Mouse (Mus musculus): ENCODE data around the gene Pitpnm2. TPM values are rescaled to one million over a fixed set of nuclear protein-coding genes. Genes with fewer than 3 reads are reported as not detected.
A peak's percentile ranks its signal among the peaks of the same experiment; 100 is the strongest.

The Pitpnm2 gene
- polyA plus RNA-seq, 1 experiment from 2014 or later = 3.4 TPM

- no peak for DNase-seq (ENCODE audit: low spot score)
- H3K4me2 ChIP-seq (ENCODE audit: low read depth, low read length) = no peak overlapping the region
- H3K4me1 ChIP-seq (ENCODE audit: control insufficient read depth, insufficient read depth, low read length) = peaks cover 2% of the 10 kb centered on the region
- no peak overlapping the region for H3K27ac ChIP-seq (replicated peaks; ENCODE audit: low read depth, low read length)
- no peaks in the 10 kb centered on the region for H3K9me3 ChIP-seq (replicated peaks; ENCODE audit: control insufficient read depth, low read length)
- no peaks in the 10 kb centered on the region for H3K36me3 ChIP-seq (replicated peaks; ENCODE audit: control insufficient read depth, insufficient read depth, low read depth, low read length)
- ATAC-seq (replicated peaks; ENCODE audit: insufficient number of reproducible peaks, low FRiP score, low TSS enrichment, low read depth) = no peak
- no peak overlapping the region for H3K4me3 ChIP-seq (ENCODE audit: low read depth, low read length)
- H3K27me3 ChIP-seq (ENCODE audit: control insufficient read depth, insufficient read depth, low read length) = no peaks in the 10 kb centered on the region
- no peak overlapping the region for H3K9ac ChIP-seq (replicated peaks; ENCODE audit: low read length)
- WGBS = 89% methylated on average over 7 of the region's 7 CpGs
Measured at GRCm38 (mm10) chr5:124192251-124192710, 57.3 kb downstream of the Pitpnm2 start.

GRCm38 (mm10) chr5:124190146-124190870 lies 59.3 kb downstream of the Pitpnm2 start:
- no peak overlapping the region for H3K27ac ChIP-seq (replicated peaks; ENCODE audit: low read depth, low read length)
- no peak overlapping the region for H3K9ac ChIP-seq (replicated peaks; ENCODE audit: low read length)
- H3K9me3 ChIP-seq (replicated peaks; ENCODE audit: control insufficient read depth, low read length) = no peaks in the 10 kb centered on the region
- no peaks in the 10 kb centered on the region for H3K27me3 ChIP-seq (ENCODE audit: control insufficient read depth, insufficient read depth, low read length)
- H3K36me3 ChIP-seq (replicated peaks; ENCODE audit: control insufficient read depth, insufficient read depth, low read depth, low read length) = no peaks in the 10 kb centered on the region
- DNase-seq (ENCODE audit: low spot score) = no peak
- H3K4me3 ChIP-seq (ENCODE audit: low read depth, low read length) = no peak overlapping the region
- no peak for ATAC-seq (replicated peaks; ENCODE audit: insufficient number of reproducible peaks, low FRiP score, low TSS enrichment, low read depth)
- H3K4me2 ChIP-seq (ENCODE audit: low read depth, low read length) = no peak overlapping the region
- peaks cover 7% of the 10 kb centered on the region for H3K4me1 ChIP-seq (ENCODE audit: control insufficient read depth, insufficient read depth, low read length)
- 92% methylated on average over 10 of the region's 10 CpGs for WGBS

GRCm38 (mm10) chr5:124189572-124189981 lies 60.0 kb downstream of the Pitpnm2 start:
- Histone ChIP-seq H3K36me3 (replicated peaks; ENCODE audit: control insufficient read depth, insufficient read depth, low read depth, low read length) (no peaks in the 10 kb centered on the region), H3K27me3 (ENCODE audit: control insufficient read depth, insufficient read depth, low read length) (no peaks in the 10 kb centered on the region), H3K4me2 (ENCODE audit: low read depth, low read length) (no peak overlapping the region), H3K4me3 (ENCODE audit: low read depth, low read length) (no peak overlapping the region), H3K27ac (replicated peaks; ENCODE audit: low read depth, low read length) (no peak overlapping the region), H3K4me1 (ENCODE audit: control insufficient read depth, insufficient read depth, low read length) (peaks cover 7% of the 10 kb centered on the region), H3K9me3 (replicated peaks; ENCODE audit: control insufficient read depth, low read length) (no peaks in the 10 kb centered on the region), H3K9ac (replicated peaks; ENCODE audit: low read length) (no peak overlapping the region)
- ATAC-seq (replicated peaks; ENCODE audit: insufficient number of reproducible peaks, low FRiP score, low TSS enrichment, low read depth) (no peak), DNase-seq (ENCODE audit: low spot score) (no peak)
- WGBS = 95% methylated on average over 4 of the region's 4 CpGs

- Histone ChIP-seq H3K9ac (replicated peaks; ENCODE audit: low read length) (no peak overlapping the region; the same call in 1 of the 2 replicates), H3K4me2 (ENCODE audit: low read depth, low read length) (peak overlapping the region; percentile 31; the same call in 1 of the 2 replicates), H3K4me1 (ENCODE audit: control insufficient read depth, insufficient read depth, low read length) (peaks cover 7% of the 10 kb centered on the region), H3K9me3 (replicated peaks; ENCODE audit: control insufficient read depth, low read length) (no peaks in the 10 kb centered on the region), H3K27ac (replicated peaks; ENCODE audit: low read depth, low read length) (no peak overlapping the region), H3K36me3 (replicated peaks; ENCODE audit: control insufficient read depth, insufficient read depth, low read depth, low read length) (no peaks in the 10 kb centered on the region), H3K27me3 (ENCODE audit: control insufficient read depth, insufficient read depth, low read length) (no peaks in the 10 kb centered on the region), H3K4me3 (ENCODE audit: low read depth, low read length) (no peak overlapping the region)
- ATAC-seq (replicated peaks; ENCODE audit: insufficient number of reproducible peaks, low FRiP score, low TSS enrichment, low read depth) = no peak
- DNase-seq (ENCODE audit: low spot score) = no peak
- WGBS = 53% methylated on average over 11 of the region's 12 CpGs
Measured at GRCm38 (mm10) chr5:124187508-124188311, 61.9 kb downstream of the Pitpnm2 start.

- H3K9ac ChIP-seq (replicated peaks; ENCODE audit: low read length) = peak overlapping the region; percentile 39
- H3K4me3 ChIP-seq (ENCODE audit: low read depth, low read length) = peak overlapping the region; percentile 11; the same call in 1 of the 2 replicates
- DNase-seq (ENCODE audit: low spot score) (peak; percentile 30), ATAC-seq (replicated peaks; ENCODE audit: insufficient number of reproducible peaks, low FRiP score, low TSS enrichment, low read depth) (peak; percentile 49; the same call in 1 of the 2 replicates)
- H3K27me3 ChIP-seq (ENCODE audit: control insufficient read depth, insufficient read depth, low read length) = no peaks in the 10 kb centered on the region
- H3K27ac ChIP-seq (replicated peaks; ENCODE audit: low read depth, low read length) = no peak overlapping the region
- no peaks in the 10 kb centered on the region for H3K9me3 ChIP-seq (replicated peaks; ENCODE audit: control insufficient read depth, low read length)
- H3K36me3 ChIP-seq (replicated peaks; ENCODE audit: control insufficient read depth, insufficient read depth, low read depth, low read length) = no peaks in the 10 kb centered on the region
- peak overlapping the region; percentile 31 for H3K4me2 ChIP-seq (ENCODE audit: low read depth, low read length)
- 11% methylated on average over 21 of the region's 22 CpGs for WGBS
- H3K4me1 ChIP-seq (ENCODE audit: control insufficient read depth, insufficient read depth, low read length) = peaks cover 7% of the 10 kb centered on the region
Measured at GRCm38 (mm10) chr5:124186981-124187507, 62.5 kb downstream of the Pitpnm2 start.

GRCm38 (mm10) chr5:124186465-124186854 lies 63.1 kb downstream of the Pitpnm2 start:
- no peak overlapping the region for H3K9ac ChIP-seq (replicated peaks; ENCODE audit: low read length)
- H3K4me3 ChIP-seq (ENCODE audit: low read depth, low read length) = no peak overlapping the region
- no peaks in the 10 kb centered on the region for H3K36me3 ChIP-seq (replicated peaks; ENCODE audit: control insufficient read depth, insufficient read depth, low read depth, low read length)
- ATAC-seq (replicated peaks; ENCODE audit: insufficient number of reproducible peaks, low FRiP score, low TSS enrichment, low read depth) = no peak
- H3K4me1 ChIP-seq (ENCODE audit: control insufficient read depth, insufficient read depth, low read length) = peaks cover 7% of the 10 kb centered on the region
- no peak for DNase-seq (ENCODE audit: low spot score)
- no peaks in the 10 kb centered on the region for H3K9me3 ChIP-seq (replicated peaks; ENCODE audit: control insufficient read depth, low read length)
- H3K27ac ChIP-seq (replicated peaks; ENCODE audit: low read depth, low read length) = no peak overlapping the region
- no peaks in the 10 kb centered on the region; the same call in 1 of the 2 replicates for H3K27me3 ChIP-seq (ENCODE audit: control insufficient read depth, insufficient read depth, low read length)
- 52% methylated on average over 10 of the region's 10 CpGs for WGBS
- H3K4me2 ChIP-seq (ENCODE audit: low read depth, low read length) = no peak overlapping the region

GRCm38 (mm10) chr5:124185706-124186464 lies 63.7 kb downstream of the Pitpnm2 start:
- no peak overlapping the region for H3K4me2 ChIP-seq (ENCODE audit: low read depth, low read length)
- DNase-seq (ENCODE audit: low spot score) (no peak), ATAC-seq (replicated peaks; ENCODE audit: insufficient number of reproducible peaks, low FRiP score, low TSS enrichment, low read depth) (no peak)
- no peaks in the 10 kb centered on the region for H3K9me3 ChIP-seq (replicated peaks; ENCODE audit: control insufficient read depth, low read length)
- no peaks in the 10 kb centered on the region; the same call in 1 of the 2 replicates for H3K27me3 ChIP-seq (ENCODE audit: control insufficient read depth, insufficient read depth, low read length)
- no peak overlapping the region for H3K27ac ChIP-seq (replicated peaks; ENCODE audit: low read depth, low read length)
- no peak overlapping the region for H3K4me3 ChIP-seq (ENCODE audit: low read depth, low read length)
- H3K9ac ChIP-seq (replicated peaks; ENCODE audit: low read length) = no peak overlapping the region
- H3K4me1 ChIP-seq (ENCODE audit: control insufficient read depth, insufficient read depth, low read length) = peaks cover 7% of the 10 kb centered on the region
- H3K36me3 ChIP-seq (replicated peaks; ENCODE audit: control insufficient read depth, insufficient read depth, low read depth, low read length) = no peaks in the 10 kb centered on the region
- WGBS = 66% methylated on average over 15 of the region's 15 CpGs
